Mouse (Mus musculus) limb, embryonic 14.5 days (tissue): ENCODE data around the gene Slc18b1. TPM values are rescaled to one million over a fixed set of nuclear protein-coding genes. Genes with fewer than 3 reads are reported as not detected.
A peak's percentile ranks its signal among the peaks of the same experiment; 100 is the strongest.

Source experiments
- ATAC-seq: fragments of 200-750 bp; cut with Nextera tagmentation; 2 replicates; pipeline ENCODE4 v1.8.0; 2017; ENCODE audit warnings: low read depth, moderate number of reproducible peaks, moderate TSS enrichment; ENCODE audit not compliant: low FRiP score
- DNase-seq: peaks from one replicate; pipeline ENCODE4 v3.0.0-alpha.2; 2015; ENCODE audit warnings: low spot score
- H3K27ac ChIP-seq: fragments of 300-500 bp; sonication (generic); replicated peaks from 2 replicates; pipeline ENCODE4 v1.5.1; 2014; ENCODE audit warnings: low read depth, mild to moderate bottlenecking, low read length, moderate library complexity, mixed read lengths
- H3K27me3 ChIP-seq: fragments of 300-500 bp; sonication (generic); 2 replicates; pipeline ENCODE4 v1.6.1; 2014; ENCODE audit warnings: low read length, mixed read lengths; ENCODE audit not compliant: control insufficient read depth, insufficient read depth
- H3K36me3 ChIP-seq: fragments of 300-500 bp; sonication (generic); 2 replicates; pipeline ENCODE4 v1.6.1; 2014; ENCODE audit warnings: mild to moderate bottlenecking, low read length, moderate library complexity, mixed read lengths; ENCODE audit not compliant: control insufficient read depth, insufficient read depth
- H3K4me1 ChIP-seq: fragments of 300-500 bp; sonication (generic); 2 replicates; pipeline ENCODE4 v1.6.1; 2014; ENCODE audit warnings: antibody characterized with exemption, low read length, mixed read lengths; ENCODE audit not compliant: control insufficient read depth, insufficient read depth
- H3K4me2 ChIP-seq: fragments of 300-500 bp; sonication (generic); replicated peaks from 2 replicates; pipeline ENCODE4 v1.6.1; 2014; ENCODE audit warnings: low read depth, mild to moderate bottlenecking, low read length, moderate library complexity; ENCODE audit not compliant: severe bottlenecking
- H3K4me3 ChIP-seq: fragments of 300-500 bp; sonication (generic); replicated peaks from 2 replicates; pipeline ENCODE4 v1.5.1; 2014; ENCODE audit warnings: low read length
- H3K9ac ChIP-seq: fragments of 300-500 bp; sonication (generic); 2 replicates; pipeline ENCODE4 v1.6.1; 2014; ENCODE audit warnings: mild to moderate bottlenecking, low read depth, low read length, moderate library complexity; ENCODE audit not compliant: severe bottlenecking
- H3K9me3 ChIP-seq: fragments of 300-500 bp; sonication (generic); 2 replicates; pipeline ENCODE4 v1.6.1; 2016; ENCODE audit warnings: low read length; ENCODE audit not compliant: control insufficient read depth
- POLR2A ChIP-seq: fragments of 200-500 bp; IDR thresholded peaks from 2 replicates; pipeline ENCODE4 v1.8.0; 2012; ENCODE audit warnings: inconsistent platforms, mild to moderate bottlenecking, moderate library complexity, borderline replicate concordance; ENCODE audit not compliant: insufficient read depth, insufficient read length; ENCODE audit errors: extremely low read depth
- WGBS: fragments of 180-500 bp; shearing (Covaris S2); extraction: QIAGEN DNeasy Blood & Tissue Kit; methylation state at CpG from one replicate; pipeline ENCODE4 v1.1.7; 2014; 5-methylcytosine and 5-hydroxymethylcytosine counted together
- polyA plus RNA-seq, 2 experiments: library from polyadenylated mRNA; depleted of rRNA in 1 of 2; stranded (reverse) in 1 of 2; unstranded in 1 of 2; fragments of >200 nt; fragmentation: Nextera tagmentation in 1 of 2; extraction: Ambion mirVana in 1 of 2; gene quantifications; 2 replicates each; pipeline versions ENCODE4 v1.2.1 to v1.2.3; 2012 to 2014

The Slc18b1 gene
- polyA plus RNA-seq (2012; rRNA removed) (23.8 and 27.8 TPM in 2 replicates), polyA plus RNA-seq (2014; fragmentation: Nextera tagmentation; extraction: Ambion mirVana) (16.1 and 22.4 TPM in 2 replicates)

- WGBS = 6% methylated on average over 43 of the region's 43 CpGs
- TF ChIP-seq POLR2A = peak; percentile 35; the same call in 1 of the 2 replicates
- ATAC-seq (peak; percentile 65), DNase-seq (no peak)
- H3K9ac ChIP-seq = peak within 1 kb of the TSS; percentile 85
- H3K36me3 ChIP-seq = peaks cover 11% of the 10 kb centered on the region
- peak within 1 kb of the TSS; percentile 67 for H3K4me2 ChIP-seq
- no peaks in the 10 kb centered on the region for H3K4me1 ChIP-seq
- H3K27ac ChIP-seq = peak within 1 kb of the TSS; percentile 61; the same call in 1 of the 2 replicates
- H3K4me3 ChIP-seq = peak within 1 kb of the TSS; percentile 64
- H3K27me3 ChIP-seq = no peaks in the 10 kb centered on the region
- H3K9me3 ChIP-seq = no peaks in the 10 kb centered on the region
Observed at GRCm38 (mm10) chr10:23796551-23797503, at the start of gene Slc18b1. Gene Slc18b1 (plus strand): TSS chr10:23796986.

GRCm38 (mm10) chr10:23754166-23754565 is 42.6 kb upstream of the Slc18b1 start:
- Histone ChIP-seq H3K4me2 (no peak overlapping the region), H3K27ac (0 out of 2 replicates have a peak overlapping the region, but pooled peaks have one; percentile 13)

DNA sequence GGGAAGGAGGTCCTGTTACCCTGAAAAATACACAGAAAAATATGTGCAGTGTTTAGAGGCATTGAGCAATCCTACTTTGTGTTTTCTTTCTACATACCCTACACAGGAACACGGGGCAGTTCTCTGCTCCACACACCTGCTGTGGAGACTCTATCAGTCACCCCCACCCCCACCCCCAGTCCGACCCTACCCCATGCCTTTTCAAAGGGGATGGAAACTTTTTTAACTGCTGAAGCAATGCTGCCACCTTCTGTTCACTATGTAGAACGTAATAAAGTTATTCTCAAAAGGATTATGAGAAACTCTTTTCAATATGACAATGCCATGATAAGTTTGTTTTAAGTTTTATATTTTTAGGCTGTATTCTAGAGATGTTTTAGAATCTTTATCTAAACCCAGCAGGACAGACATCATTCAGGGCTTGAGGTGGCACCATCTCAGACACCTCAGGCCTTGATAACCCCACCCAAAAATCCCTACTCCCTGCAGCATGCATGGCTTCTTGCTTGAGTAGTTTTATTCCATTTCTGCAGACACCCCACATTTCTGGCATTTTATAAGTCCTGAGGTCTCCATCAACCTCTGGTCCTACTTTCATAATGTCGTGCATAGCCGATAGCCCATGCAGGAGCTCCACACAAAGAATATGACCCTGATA is 19.4 kb upstream of the Slc18b1 start:
- Histone ChIP-seq H3K9ac (no peak overlapping the region), H3K9me3 (no peaks in the 10 kb centered on the region), H3K27me3 (no peaks in the 10 kb centered on the region), H3K4me2 (no peak overlapping the region), H3K4me1 (no peaks in the 10 kb centered on the region), H3K27ac (no peak overlapping the region), H3K4me3 (no peak overlapping the region), H3K36me3 (peaks cover 19% of the 10 kb centered on the region; the same call in 1 of the 2 replicates)
- no peak for TF ChIP-seq POLR2A
- WGBS = 28% methylated on average over 5 of the region's 5 CpGs
- peak; percentile 50; the same call in 1 of the 2 replicates for ATAC-seq
- peak; percentile 80 for DNase-seq

More at GRCm38 (mm10) chr10:23754166-23754565, 42.6 kb upstream of the Slc18b1 start:
- H3K9ac ChIP-seq = no peak overlapping the region
- no peaks in the 10 kb centered on the region for H3K27me3 ChIP-seq
- WGBS = 37% methylated on average over 7 of the region's 7 CpGs
- no peaks in the 10 kb centered on the region for H3K9me3 ChIP-seq
- no peak for TF ChIP-seq POLR2A
- ATAC-seq (no peak), DNase-seq (no peak)
- no peak overlapping the region for H3K4me3 ChIP-seq
- H3K4me1 ChIP-seq = peaks cover 3% of the 10 kb centered on the region; the same call in 1 of the 2 replicates
- no peaks in the 10 kb centered on the region for H3K36me3 ChIP-seq

GRCm38 (mm10) chr10:23780539-23781275 is 16.1 kb upstream of the Slc18b1 start:
- DNase-seq (no peak), ATAC-seq (no peak)
- peaks cover 50% of the 10 kb centered on the region for H3K36me3 ChIP-seq
- H3K4me1 ChIP-seq = peaks cover 2% of the 10 kb centered on the region; the same call in 1 of the 2 replicates
- TF ChIP-seq POLR2A = no peak
- no peak overlapping the region for H3K9ac ChIP-seq
- WGBS = 79% methylated on average over 6 of the region's 6 CpGs
- no peaks in the 10 kb centered on the region for H3K9me3 ChIP-seq
- H3K4me3 ChIP-seq = no peak overlapping the region
- H3K4me2 ChIP-seq = no peak overlapping the region
- H3K27ac ChIP-seq = no peak overlapping the region
- no peaks in the 10 kb centered on the region for H3K27me3 ChIP-seq
